Mouse (Mus musculus) v-Abl transformed pro-B cells (cell line): ENCODE measurements around the gene Efhd2.

Experiments used
- in situ Hi-C, 2 experiments: fragments of 400-800 bp; cut with MboI; formaldehyde crosslinking; loops; one replicate each; pipeline ENCODE4 v1.15.1; 2025; ENCODE audit not compliant: unreplicated experiment in 2 of 2

Gene Efhd2

DNA sequence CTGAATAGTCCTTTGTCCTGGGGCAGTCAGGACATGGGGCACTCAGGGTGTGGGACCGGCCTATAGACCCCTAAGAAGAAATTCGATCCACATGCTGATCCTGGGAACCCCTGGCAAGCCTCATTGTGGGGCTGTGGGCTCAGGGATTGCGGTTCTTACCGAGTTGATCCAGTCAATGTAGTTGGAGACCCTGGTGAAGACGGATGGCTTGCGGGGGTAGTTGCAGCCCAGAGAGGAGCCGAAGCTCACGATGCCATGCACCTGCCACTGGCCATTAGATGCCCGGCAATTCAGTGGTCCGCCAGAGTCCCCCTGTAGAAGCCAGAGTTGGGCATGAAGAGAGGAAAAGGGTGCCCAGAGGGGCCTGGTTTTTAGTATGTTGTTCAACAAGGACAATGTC lies 57.0 kb downstream of the Efhd2 start:
- in situ Hi-C loops = no loop called here

DNA sequence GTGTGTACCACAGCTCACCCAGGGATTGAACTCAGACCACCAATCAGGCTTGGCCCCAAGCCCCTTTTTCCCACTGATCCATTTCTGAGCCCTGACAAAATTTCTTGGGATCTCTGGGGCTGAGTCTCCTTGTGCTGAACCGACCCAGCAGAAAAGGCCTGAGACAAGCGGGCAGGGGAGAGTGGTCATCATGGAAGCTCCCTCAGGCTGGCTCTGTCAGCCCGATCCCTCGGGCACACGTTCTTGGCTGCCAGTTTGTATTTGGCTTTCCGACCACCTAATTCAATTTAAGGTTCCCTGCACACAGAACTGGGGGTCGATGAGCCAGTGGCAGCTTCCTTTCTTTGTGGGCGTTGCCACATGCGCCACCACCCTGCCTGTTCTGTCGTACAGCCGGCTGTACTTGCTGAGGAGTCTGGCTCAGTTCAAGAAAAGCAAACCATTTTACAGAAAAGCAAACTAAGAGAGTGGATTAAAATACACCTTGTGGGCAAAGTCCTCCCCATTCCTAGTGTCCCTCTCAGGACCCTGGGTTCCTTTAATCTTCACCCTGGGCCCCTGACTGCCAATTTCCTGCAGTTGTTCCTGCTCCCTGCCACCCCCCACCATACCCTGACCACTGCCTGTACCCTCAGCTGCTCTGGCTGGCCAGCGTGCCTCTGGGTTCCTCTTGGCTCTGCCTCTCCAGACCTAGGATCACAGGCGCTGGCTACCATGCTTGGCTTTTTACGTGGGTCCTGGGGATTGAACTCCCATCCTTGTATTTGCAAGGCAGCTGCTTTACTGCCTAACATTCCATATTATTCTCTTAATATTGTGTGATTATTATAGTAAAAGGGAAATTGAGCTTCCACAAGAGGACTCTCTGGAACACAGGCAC lies 57.7 kb downstream of the Efhd2 start:
- in situ Hi-C loops = no loop called here

DNA sequence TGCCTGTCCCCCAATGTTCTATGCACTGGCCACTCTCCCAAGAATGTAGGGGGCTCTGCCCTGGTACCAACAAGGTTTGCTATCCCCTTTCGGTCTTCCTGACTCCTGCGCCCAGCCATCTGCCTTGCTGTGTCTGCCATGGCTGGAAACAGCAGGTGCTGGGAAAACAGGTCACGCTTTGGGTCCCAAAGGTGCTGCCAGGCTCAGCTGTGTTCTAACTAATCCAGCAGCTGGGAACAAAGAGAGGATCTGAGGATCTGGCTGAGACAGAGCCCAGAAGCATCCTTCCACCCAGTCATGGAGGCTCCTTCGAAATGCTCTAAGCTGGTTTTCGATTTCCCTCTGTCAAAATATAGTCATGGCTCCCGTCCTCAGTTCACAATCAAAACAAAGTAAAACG lies 58.5 kb downstream of the Efhd2 start:
- in situ Hi-C loops = no loop called here

GRCm38 (mm10) chr4:141811375-141811774 lies 63.3 kb downstream of the Efhd2 start:
- in situ Hi-C loops = no loop called here

GRCm38 (mm10) chr4:141810975-141811374 lies 63.7 kb downstream of the Efhd2 start:
- in situ Hi-C loops = no loop called here

DNA sequence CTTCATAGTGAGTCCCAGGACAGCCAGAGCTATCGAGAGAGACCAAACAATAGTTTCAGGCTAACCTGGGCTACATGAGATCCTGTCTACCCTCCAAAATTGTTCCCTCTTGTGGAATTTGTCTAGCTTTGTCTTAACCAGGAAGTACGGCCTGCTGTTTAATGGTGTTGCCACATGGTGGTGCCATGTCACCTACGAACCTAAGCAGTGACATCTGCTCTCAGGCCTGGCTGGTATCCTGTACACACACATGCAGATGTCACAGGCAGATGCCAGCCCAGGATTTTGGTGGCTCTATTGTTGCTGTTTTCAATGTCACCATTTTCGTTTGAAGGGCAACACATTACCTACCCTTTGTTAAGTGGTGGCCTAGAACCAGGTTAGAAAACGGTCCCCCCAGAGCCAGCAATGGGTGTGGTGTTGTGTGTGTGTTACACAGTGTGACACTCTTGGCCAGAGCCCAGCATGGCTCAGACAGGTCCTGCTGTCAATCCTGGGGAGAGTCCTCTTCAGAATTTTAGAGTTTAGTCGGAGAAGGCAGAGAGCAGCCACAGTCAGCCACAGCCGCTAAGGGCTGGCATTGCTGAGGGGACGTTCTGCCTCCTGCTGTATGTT lies 64.8 kb downstream of the Efhd2 start:
- in situ Hi-C loops = loop anchor here in 1 of 2 experiments (5.0 kb wide), 1 partner anchor 188 kb away; the partner anchor contains the start of gene Slc25a34
